Mouse (Mus musculus): ENCODE results near the gene Taf8. TPM values are rescaled to one million over a fixed set of nuclear protein-coding genes. Genes with fewer than 3 reads are reported as not detected.

Taf8 gene
- polyA plus RNA-seq, 1 experiment from 2014 or later, result 16.2 TPM

DNA sequence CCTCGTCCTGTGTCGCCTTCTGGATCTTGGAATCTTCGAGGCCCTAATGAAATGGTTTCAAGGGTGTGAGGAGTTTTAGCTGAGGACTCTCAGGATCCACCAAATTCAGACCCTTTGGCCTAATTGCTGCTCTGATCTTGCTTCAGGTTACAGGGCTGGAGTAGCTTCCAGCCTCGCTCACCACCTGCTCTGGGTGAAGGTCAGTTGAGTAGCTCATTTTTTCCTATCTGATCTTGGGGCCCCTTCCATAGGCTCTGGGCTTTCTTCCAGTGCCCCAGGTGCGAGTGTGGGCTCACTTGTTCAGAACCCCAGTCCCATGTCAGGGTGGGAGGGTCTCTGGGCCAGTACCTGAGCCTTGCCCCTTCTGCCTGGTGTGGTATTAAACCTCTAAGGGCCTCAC, 52.7 kb downstream of the Taf8 start:
- peaks cover 61 to 81% of the 10 kb centered on the region in 2 experiments for H3K4me1 ChIP-seq (ENCODE audit: control insufficient read depth in 2 of 2, insufficient read depth in 2 of 2, low read length in 2 of 2)
- no peak overlapping the region for H3K4me3 ChIP-seq (ENCODE audit: control insufficient read depth in 1 of 2, insufficient read depth in 1 of 2, low read depth in 1 of 2, low read length in 2 of 2)
- no peaks in the 10 kb centered on the region for H3K27me3 ChIP-seq (ENCODE audit: control insufficient read depth, insufficient read depth, low read length)
- ATAC-seq (ENCODE audit: insufficient number of reproducible peaks, insufficient read depth, low FRiP score, low read depth), result no peak
- peak overlapping the region; percentile 86 to 88 for H3K27ac ChIP-seq (replicated peaks in 1 of 2; ENCODE audit: control insufficient read depth in 1 of 2, insufficient read depth in 1 of 2, low read depth in 2 of 2, low read length in 2 of 2)
- H3K9ac ChIP-seq (ENCODE audit: low read length), result peak overlapping the region; percentile 13; the same call in 1 of the 2 replicates
- H3K4me2 ChIP-seq (ENCODE audit: low read length), result no peak overlapping the region
- no peaks in the 10 kb centered on the region for H3K36me3 ChIP-seq (ENCODE audit: control insufficient read depth, insufficient read depth, low read length)
- no peaks in the 10 kb centered on the region for H3K9me3 ChIP-seq (ENCODE audit: control insufficient read depth, low read length)
- WGBS, result 59% methylated on average over 5 of the region's 5 CpGs

DNA sequence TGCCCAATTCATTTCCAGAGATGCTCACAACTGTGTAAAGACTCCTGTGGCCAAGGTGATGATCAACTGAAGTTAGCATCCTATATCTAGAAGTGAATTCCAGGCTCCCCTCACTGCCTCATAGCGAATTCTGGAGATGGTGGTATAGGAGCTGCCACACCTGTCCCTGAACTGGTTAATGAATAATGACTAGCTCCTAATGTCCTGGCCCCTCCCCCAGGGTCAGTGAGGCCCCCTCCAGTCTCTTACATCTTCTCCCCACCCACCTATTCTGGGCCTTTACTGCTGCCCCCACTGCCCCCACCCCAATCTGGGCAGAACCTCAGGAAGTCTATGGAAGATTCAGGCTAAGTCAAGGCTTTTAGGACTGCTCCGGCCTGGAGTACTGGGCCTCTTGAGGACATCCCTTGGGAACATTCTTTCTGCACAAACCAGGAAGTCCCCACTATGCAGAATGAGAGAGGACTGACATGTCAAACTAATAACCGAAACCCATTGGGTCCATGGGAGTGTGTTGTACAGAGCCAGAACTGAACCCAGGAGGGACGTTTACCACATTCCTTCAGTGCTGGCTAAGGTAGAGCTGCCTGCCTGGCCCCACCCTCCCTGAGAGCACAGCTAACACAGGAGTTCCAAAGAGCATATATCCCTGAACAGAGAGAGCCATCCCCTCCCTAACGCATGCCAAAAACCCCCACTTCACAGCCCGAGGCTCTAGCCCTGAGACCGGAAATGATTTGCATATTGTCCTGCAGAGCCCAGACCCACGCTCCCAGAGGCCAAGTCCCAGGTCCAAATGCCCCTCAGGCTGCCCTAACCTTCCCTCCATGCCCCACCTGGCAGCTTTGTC, 53.3 kb downstream of the Taf8 start:
- peak overlapping the region; percentile 86 to 88 for H3K27ac ChIP-seq (replicated peaks in 1 of 2; ENCODE audit: control insufficient read depth in 1 of 2, insufficient read depth in 1 of 2, low read depth in 2 of 2, low read length in 2 of 2)
- H3K9ac ChIP-seq (ENCODE audit: low read length), result no peak overlapping the region; the same call in 1 of the 2 replicates
- H3K4me3 ChIP-seq (ENCODE audit: control insufficient read depth in 1 of 2, insufficient read depth in 1 of 2, low read depth in 1 of 2, low read length in 2 of 2), result no peak overlapping the region
- H3K9me3 ChIP-seq (ENCODE audit: control insufficient read depth, low read length), result no peaks in the 10 kb centered on the region
- WGBS, result 34% methylated on average over 8 of the region's 8 CpGs
- H3K4me2 ChIP-seq (ENCODE audit: low read length), result no peak overlapping the region
- no peak for ATAC-seq (ENCODE audit: insufficient number of reproducible peaks, insufficient read depth, low FRiP score, low read depth)
- no peaks in the 10 kb centered on the region for H3K27me3 ChIP-seq (ENCODE audit: control insufficient read depth, insufficient read depth, low read length)
- H3K36me3 ChIP-seq (ENCODE audit: control insufficient read depth, insufficient read depth, low read length), result no peaks in the 10 kb centered on the region
- peaks cover 65 to 83% of the 10 kb centered on the region in 2 experiments for H3K4me1 ChIP-seq (ENCODE audit: control insufficient read depth in 2 of 2, insufficient read depth in 2 of 2, low read length in 2 of 2)

DNA sequence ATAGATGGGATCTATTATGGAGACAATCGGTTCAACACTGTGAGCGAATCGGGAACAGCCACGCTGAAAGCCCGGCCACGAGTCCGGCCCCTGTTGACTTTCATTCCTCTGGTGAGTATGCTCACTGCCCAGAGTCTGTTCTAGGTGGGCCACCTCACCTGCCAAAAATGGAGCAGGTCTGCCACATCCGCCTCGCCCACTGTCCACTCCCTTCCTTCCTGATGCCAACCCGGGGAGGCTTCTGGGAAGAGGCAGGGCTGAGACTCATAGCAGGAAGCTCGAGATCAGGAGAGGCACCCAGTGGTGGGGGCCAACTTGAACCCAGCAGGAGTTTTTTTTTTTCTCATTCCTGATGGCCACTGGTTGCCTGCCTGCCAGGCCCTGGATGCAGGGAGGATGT, 55.5 kb downstream of the Taf8 start:
- ATAC-seq (ENCODE audit: insufficient number of reproducible peaks, insufficient read depth, low FRiP score, low read depth), result no peak
- Histone ChIP-seq H3K27ac (replicated peaks in 1 of 2; ENCODE audit: control insufficient read depth in 1 of 2, insufficient read depth in 1 of 2, low read depth in 2 of 2, low read length in 2 of 2) (peak overlapping the region; percentile 69 to 75), H3K4me1 (ENCODE audit: control insufficient read depth in 2 of 2, insufficient read depth in 2 of 2, low read length in 2 of 2) (peaks cover 57 to 70% of the 10 kb centered on the region in 2 experiments), H3K36me3 (ENCODE audit: control insufficient read depth, insufficient read depth, low read length) (no peaks in the 10 kb centered on the region), H3K9me3 (ENCODE audit: control insufficient read depth, low read length) (no peaks in the 10 kb centered on the region), H3K27me3 (ENCODE audit: control insufficient read depth, insufficient read depth, low read length) (no peaks in the 10 kb centered on the region), H3K4me2 (ENCODE audit: low read length) (0 out of 2 replicates have a peak overlapping the region, but pooled peaks have one; percentile 0), H3K9ac (ENCODE audit: low read length) (no peak overlapping the region), H3K4me3 (ENCODE audit: control insufficient read depth in 1 of 2, insufficient read depth in 1 of 2, low read depth in 1 of 2, low read length in 2 of 2) (no peak overlapping the region)
- 72% methylated on average over 11 of the region's 11 CpGs for WGBS

DNA sequence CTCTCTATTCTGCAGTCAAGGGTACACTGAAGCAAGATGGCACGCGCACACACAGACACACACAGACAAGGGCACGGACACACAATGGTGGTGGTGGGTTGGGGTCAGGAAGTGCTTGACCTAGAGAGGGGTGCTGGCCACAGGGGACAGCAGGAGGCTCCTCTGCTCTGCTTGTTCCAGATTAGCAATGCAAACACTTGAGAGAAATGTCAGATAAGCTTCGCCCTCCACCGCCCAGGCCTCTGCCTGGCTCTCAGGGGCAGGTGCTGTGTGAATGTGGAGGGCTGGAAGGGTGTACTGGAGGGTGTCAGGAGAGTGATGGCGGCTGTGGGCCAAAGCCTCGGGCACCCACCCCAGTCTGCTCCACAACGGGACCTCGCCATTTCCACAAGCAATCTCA, 56.1 kb downstream of the Taf8 start:
- WGBS, result 26% methylated on average over 9 of the region's 9 CpGs
- Histone ChIP-seq H3K36me3 (ENCODE audit: control insufficient read depth, insufficient read depth, low read length) (no peaks in the 10 kb centered on the region), H3K4me1 (ENCODE audit: control insufficient read depth in 2 of 2, insufficient read depth in 2 of 2, low read length in 2 of 2) (peaks cover 55 to 70% of the 10 kb centered on the region in 2 experiments), H3K4me2 (ENCODE audit: low read length) (0 out of 2 replicates have a peak overlapping the region, but pooled peaks have one; percentile 0), H3K9me3 (ENCODE audit: control insufficient read depth, low read length) (no peaks in the 10 kb centered on the region), H3K9ac (ENCODE audit: low read length) (no peak overlapping the region), H3K27me3 (ENCODE audit: control insufficient read depth, insufficient read depth, low read length) (no peaks in the 10 kb centered on the region), H3K27ac (replicated peaks in 1 of 2; ENCODE audit: control insufficient read depth in 1 of 2, insufficient read depth in 1 of 2, low read depth in 2 of 2, low read length in 2 of 2) (peak overlapping the region; percentile 69 to 75), H3K4me3 (ENCODE audit: control insufficient read depth in 1 of 2, insufficient read depth in 1 of 2, low read depth in 1 of 2, low read length in 2 of 2) (no peak overlapping the region)
- ATAC-seq (ENCODE audit: insufficient number of reproducible peaks, insufficient read depth, low FRiP score, low read depth), result 0 out of 2 replicates have a peak, but pooled peaks have one; percentile 20

DNA sequence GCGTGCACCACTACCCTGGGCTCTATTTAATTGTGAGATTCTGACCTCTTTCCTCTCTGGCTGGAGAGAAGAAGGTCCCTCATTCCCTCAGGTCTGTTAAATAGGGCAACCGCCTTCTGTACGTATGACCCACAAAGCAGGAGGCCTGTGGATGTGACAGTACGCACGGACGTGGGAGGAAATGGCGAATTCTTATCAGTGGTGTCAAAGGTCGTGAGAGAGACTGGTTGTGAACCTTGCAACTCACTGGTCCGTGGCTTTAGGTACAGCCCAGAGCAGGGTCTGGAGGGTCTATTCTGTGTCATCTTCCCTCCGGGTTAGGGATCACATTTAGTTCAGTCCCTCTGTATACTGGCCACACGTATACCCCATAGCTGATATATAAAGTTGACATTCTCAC, 56.6 kb downstream of the Taf8 start:
- H3K4me3 ChIP-seq (ENCODE audit: control insufficient read depth in 1 of 2, insufficient read depth in 1 of 2, low read depth in 1 of 2, low read length in 2 of 2), result no peak overlapping the region
- H3K36me3 ChIP-seq (ENCODE audit: control insufficient read depth, insufficient read depth, low read length), result no peaks in the 10 kb centered on the region
- H3K9me3 ChIP-seq (ENCODE audit: control insufficient read depth, low read length), result no peaks in the 10 kb centered on the region
- H3K9ac ChIP-seq (ENCODE audit: low read length), result no peak overlapping the region
- H3K27ac ChIP-seq (replicated peaks in 1 of 2; ENCODE audit: control insufficient read depth in 1 of 2, insufficient read depth in 1 of 2, low read depth in 2 of 2, low read length in 2 of 2), result peak overlapping the region; percentile 69 to 75; a peak in 3 of 4 replicates
- no peaks in the 10 kb centered on the region for H3K27me3 ChIP-seq (ENCODE audit: control insufficient read depth, insufficient read depth, low read length)
- no peak for ATAC-seq (ENCODE audit: insufficient number of reproducible peaks, insufficient read depth, low FRiP score, low read depth)
- H3K4me2 ChIP-seq (ENCODE audit: low read length), result no peak overlapping the region
- 57% methylated on average over 11 of the region's 11 CpGs for WGBS
- peaks cover 51 to 70% of the 10 kb centered on the region in 2 experiments for H3K4me1 ChIP-seq (ENCODE audit: control insufficient read depth in 2 of 2, insufficient read depth in 2 of 2, low read length in 2 of 2)

DNA sequence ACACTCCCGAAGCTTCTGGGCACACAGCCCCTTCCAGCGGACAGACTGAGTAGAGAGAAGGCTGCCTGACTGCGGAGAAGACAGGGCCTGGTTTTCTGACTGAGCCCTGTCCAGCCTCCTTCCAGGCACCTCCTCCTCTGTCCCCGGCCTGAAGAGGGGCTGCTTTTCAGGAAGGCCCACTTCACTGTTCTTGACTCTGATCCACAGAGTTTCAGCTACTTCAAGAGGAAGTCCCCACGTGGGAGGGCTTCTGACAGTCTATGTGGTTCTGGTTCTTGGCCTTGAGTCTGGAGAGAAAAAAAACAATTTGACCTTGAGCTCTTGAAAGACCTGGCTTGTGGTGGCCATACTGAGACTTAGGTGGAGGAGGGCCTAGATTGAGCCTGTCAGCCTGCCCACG, 58.0 kb downstream of the Taf8 start:
- WGBS, result 52% methylated on average over 6 of the region's 6 CpGs
- no peaks in the 10 kb centered on the region for H3K27me3 ChIP-seq (ENCODE audit: control insufficient read depth, insufficient read depth, low read length)
- no peaks in the 10 kb centered on the region for H3K36me3 ChIP-seq (ENCODE audit: control insufficient read depth, insufficient read depth, low read length)
- H3K27ac ChIP-seq (replicated peaks in 1 of 2; ENCODE audit: control insufficient read depth in 1 of 2, insufficient read depth in 1 of 2, low read depth in 2 of 2, low read length in 2 of 2), result peak overlapping the region; percentile 58 to 63
- no peak for ATAC-seq (ENCODE audit: insufficient number of reproducible peaks, insufficient read depth, low FRiP score, low read depth)
- no peak overlapping the region for H3K4me3 ChIP-seq (ENCODE audit: control insufficient read depth in 1 of 2, insufficient read depth in 1 of 2, low read depth in 1 of 2, low read length in 2 of 2)
- no peak overlapping the region for H3K4me2 ChIP-seq (ENCODE audit: low read length)
- peak overlapping the region; percentile 2; the same call in 1 of the 2 replicates for H3K9ac ChIP-seq (ENCODE audit: low read length)
- H3K9me3 ChIP-seq (ENCODE audit: control insufficient read depth, low read length), result no peaks in the 10 kb centered on the region
- peaks cover 44 to 70% of the 10 kb centered on the region in 2 experiments for H3K4me1 ChIP-seq (ENCODE audit: control insufficient read depth in 2 of 2, insufficient read depth in 2 of 2, low read length in 2 of 2)

DNA sequence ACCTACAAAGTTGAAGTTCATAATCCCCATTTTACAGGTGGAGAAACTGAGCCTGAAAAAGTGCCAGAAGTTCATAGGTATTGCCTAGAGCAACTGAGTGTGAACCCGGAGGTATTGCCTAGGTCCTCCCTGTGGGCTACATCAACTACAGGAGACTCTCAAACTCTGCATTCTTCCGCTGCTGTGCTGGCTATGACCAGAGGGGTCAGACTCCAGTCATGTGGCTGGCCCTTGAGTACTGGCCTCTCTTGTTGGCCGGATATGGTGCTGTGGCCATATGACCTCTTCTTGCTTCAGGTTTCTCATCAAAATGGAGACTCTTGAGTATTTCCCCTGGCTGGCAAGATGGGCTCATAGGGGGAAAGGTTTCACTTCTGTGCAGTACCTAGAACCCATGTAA, 59.8 kb downstream of the Taf8 start:
- H3K9ac ChIP-seq (ENCODE audit: low read length), result no peak overlapping the region
- H3K4me3 ChIP-seq (ENCODE audit: control insufficient read depth in 1 of 2, insufficient read depth in 1 of 2, low read depth in 1 of 2, low read length in 2 of 2), result no peak overlapping the region
- H3K27me3 ChIP-seq (ENCODE audit: control insufficient read depth, insufficient read depth, low read length), result no peaks in the 10 kb centered on the region
- no peaks in the 10 kb centered on the region for H3K9me3 ChIP-seq (ENCODE audit: control insufficient read depth, low read length)
- no peaks in the 10 kb centered on the region for H3K36me3 ChIP-seq (ENCODE audit: control insufficient read depth, insufficient read depth, low read length)
- no peak for ATAC-seq (ENCODE audit: insufficient number of reproducible peaks, insufficient read depth, low FRiP score, low read depth)
- no peak overlapping the region; a peak in 1 of 4 replicates for H3K27ac ChIP-seq (replicated peaks in 1 of 2; ENCODE audit: control insufficient read depth in 1 of 2, insufficient read depth in 1 of 2, low read depth in 2 of 2, low read length in 2 of 2)
- 70% methylated on average over 3 of the region's 3 CpGs for WGBS
- no peak overlapping the region for H3K4me2 ChIP-seq (ENCODE audit: low read length)
- peaks cover 40 to 57% of the 10 kb centered on the region in 2 experiments for H3K4me1 ChIP-seq (ENCODE audit: control insufficient read depth in 2 of 2, insufficient read depth in 2 of 2, low read length in 2 of 2)
